Mouse (Mus musculus): ENCODE results near the gene Aqp11.

The Aqp11 gene

GRCm38 (mm10) chr7:97747176-97747707 is 9.2 kb upstream of the Aqp11 start:
- no peak for DNase-seq

- peak; percentile 70 to 88 for DNase-seq
Observed at GRCm38 (mm10) chr7:97745299-97745698, 7.2 kb upstream of the Aqp11 start.

DNA sequence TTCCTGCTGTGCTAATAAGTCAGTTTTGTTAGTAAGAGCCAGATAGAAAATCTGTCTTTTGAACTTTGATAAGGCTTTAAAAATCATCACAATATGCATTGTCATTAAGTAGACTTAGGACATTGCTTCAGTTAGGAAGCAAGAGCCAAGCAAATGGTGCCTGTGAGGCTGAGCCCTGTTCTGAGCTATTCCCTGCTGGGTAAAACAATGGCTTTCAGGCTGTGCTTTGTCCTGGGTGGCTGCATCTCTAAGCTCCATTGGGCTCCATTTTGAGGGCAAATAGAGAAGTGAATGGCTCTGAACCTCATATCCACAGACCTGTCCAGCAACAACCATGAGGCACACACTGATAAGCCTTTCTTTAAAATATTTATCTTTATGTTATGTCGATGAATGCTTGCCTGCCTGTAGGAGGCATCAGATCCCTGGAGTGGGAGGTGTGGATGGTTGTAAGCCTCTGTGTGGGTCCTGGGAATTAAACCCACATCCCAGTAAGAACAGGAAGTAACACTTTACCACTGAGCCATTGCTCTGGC is 3.7 kb upstream of the Aqp11 start:
- DNase-seq, result no peak

DNA sequence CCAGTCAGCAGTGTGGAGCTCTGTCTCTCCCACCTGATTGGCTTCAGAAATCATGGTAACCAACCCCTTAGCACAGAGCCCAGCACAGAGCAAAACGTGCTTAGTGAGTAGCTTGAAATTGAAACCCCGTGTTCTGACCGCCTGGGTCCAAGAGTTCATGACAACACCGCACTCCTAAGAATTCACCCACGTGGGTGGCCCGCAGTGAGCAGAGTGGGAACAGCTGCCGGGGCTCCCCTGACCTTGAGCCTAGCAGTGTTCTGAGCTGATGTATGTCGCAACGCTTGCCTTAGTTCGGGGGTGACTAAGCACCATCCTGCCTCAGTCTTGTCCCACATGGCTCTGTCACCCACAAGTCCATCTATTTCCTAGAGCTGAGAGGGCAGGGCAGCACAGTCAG is 2.9 kb upstream of the Aqp11 start:
- DNase-seq, result peak; percentile 35 to 36

GRCm38 (mm10) chr7:97737256-97737637 is 842 bp downstream of the Aqp11 start:
- DNase-seq, result peak in 1 of 2 experiments; percentile 8

GRCm38 (mm10) chr7:97735886-97736420 is 2.1 kb downstream of the Aqp11 start:
- peak; percentile 54 to 67 for DNase-seq

- DNase-seq, result peak; percentile 48 to 77
Observed at GRCm38 (mm10) chr7:97735021-97735420, 3.1 kb downstream of the Aqp11 start.

- DNase-seq, result no peak
Observed at GRCm38 (mm10) chr7:97733606-97734005, 4.5 kb downstream of the Aqp11 start.

DNA sequence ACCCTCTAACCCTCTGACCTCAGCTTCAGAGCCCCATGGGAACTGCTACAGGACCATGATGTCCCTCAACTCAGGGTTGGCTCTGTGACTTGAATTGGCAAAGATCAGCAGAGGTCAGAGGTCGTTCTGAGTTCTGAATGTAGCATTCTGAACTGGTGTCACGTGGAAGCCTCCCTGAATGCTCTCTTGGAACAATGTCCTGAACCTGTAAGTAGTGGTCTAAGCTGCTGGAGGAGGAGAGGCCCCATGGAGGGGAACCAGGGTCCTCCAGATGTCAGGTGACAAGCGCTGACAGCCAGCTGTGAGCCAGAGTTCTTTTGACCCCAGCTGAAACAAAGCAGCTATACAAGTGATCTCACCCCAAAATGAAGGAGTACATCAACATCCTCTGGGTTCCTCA is 7.7 kb downstream of the Aqp11 start:
- peak; percentile 56 to 62 for DNase-seq

- DNase-seq, result no peak
Observed at GRCm38 (mm10) chr7:97728666-97729614, 9.1 kb downstream of the Aqp11 start.

DNA sequence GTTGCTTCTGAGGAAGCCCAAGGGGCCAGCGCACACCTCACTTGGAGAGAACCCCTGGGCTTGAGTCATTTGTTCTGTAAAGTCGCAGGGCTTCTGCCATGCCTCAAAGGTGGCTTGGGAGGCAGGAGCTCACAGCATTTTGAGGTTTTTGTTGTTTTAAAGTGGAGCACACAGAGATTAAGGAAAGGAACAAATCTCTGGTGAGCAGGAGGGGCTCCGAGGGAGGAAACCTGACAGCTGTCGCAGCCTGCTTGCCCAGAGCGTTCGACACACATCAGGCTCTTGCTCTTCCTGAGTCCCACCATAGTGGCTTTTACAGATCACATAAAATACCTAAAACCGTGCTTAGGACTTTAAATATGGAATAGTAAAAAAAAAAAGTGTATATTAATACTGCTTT is 11.3 kb downstream of the Aqp11 start:
- DNase-seq, result no peak

- no peak for DNase-seq
Observed at GRCm38 (mm10) chr7:97726080-97726479, 12.0 kb downstream of the Aqp11 start.

- no peak for DNase-seq
Observed at GRCm38 (mm10) chr7:97725401-97725800, 12.7 kb downstream of the Aqp11 start.

GRCm38 (mm10) chr7:97723646-97724538 is 14.2 kb downstream of the Aqp11 start:
- DNase-seq, result no peak

DNA sequence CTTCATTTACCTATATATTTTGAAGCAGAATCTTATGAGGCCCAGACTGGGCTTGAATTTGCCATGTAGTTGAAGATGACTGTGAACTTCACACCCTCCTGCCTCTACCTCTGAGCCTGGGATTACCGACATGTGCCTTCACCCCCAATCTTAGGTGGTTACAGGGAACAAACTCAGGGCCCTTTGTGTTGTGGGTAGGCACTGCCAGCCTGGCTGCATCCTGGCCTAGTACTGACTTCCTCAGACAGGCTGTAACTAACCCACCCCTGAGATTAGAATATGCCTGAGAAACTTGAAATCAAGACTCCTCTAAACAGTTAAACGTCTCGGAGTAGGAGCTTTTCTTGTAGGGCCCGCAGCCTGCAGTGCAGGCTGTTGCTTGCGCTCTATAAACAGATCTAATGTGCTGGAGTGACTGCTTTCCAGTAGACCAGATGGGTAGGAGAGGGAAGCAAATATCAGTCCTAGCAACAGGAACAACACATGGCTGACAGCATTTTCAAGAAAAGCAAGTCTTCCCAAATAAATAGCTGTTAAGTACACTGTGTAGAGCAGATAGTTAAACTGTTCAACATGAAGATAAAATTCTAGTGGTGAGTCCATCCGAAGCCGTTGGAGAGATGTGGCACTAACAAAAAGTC is 15.7 kb downstream of the Aqp11 start:
- DNase-seq, result no peak

- DNase-seq, result peak in 1 of 2 experiments; percentile 12
Observed at GRCm38 (mm10) chr7:97720109-97720508, 18.0 kb downstream of the Aqp11 start.

DNA sequence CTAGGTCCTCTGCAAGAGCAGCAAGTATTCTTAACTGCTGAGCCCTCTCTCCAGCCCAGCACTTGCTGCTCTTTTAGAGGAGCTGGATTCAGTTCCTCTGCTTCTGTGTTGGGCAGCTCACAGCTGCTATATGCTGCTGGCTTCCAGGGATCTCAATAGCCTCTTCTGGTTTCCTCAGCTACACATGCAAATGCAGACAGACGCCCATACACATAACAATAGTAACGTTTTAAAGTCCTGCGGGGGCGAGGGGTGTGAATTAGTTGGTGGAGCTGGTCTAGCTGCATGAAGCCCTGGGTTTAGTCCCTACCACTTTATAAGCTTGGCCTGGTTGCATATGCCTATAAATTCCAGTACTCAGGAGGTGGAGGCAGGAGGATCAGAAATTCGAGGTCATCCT is 19.0 kb downstream of the Aqp11 start:
- DNase-seq, result no peak

GRCm38 (mm10) chr7:97717326-97717725 is 20.8 kb downstream of the Aqp11 start:
- DNase-seq, result no peak

GRCm38 (mm10) chr7:97714651-97715050 is 23.4 kb downstream of the Aqp11 start:
- no peak for DNase-seq

DNA sequence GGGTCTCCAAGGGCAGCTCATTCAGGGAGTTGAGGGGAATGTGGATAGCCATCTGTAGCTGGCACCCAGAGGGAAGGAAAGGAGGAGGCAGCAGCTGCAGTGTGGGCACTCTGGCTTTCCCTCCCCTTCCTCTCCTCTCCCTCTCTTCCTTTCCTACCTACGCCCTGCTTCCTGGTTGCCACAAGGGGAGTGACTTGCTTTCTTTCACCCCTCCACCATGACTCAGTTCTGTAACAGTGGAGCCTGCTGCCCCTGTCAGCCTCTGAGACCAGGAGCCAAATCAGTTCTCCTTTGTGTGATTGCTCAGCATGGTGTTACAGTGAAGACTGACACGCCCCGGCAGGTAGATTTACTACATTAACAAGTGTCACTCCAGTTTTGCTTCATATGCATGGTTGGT is 28.9 kb downstream of the Aqp11 start:
- DNase-seq, result no peak

DNA sequence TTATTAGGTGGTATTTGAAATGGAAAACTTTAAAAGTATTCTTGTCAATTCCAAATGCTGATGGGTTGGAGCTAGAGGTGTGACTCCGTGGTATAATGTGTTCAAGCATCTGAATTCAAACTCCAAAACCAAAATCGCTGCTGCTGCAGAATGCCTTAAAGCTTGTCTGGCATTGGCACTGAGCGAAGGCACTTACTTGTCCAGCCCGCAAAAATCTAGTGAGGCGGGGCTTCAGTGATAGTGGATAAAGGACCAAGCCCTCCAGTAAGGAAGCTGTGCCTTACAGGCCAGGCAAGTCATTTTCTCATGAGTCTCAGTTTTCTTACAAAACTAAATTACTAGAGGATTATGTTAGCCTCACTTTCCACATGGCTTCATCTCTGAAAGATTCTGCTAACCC is 30.3 kb downstream of the Aqp11 start:
- no peak for DNase-seq

DNA sequence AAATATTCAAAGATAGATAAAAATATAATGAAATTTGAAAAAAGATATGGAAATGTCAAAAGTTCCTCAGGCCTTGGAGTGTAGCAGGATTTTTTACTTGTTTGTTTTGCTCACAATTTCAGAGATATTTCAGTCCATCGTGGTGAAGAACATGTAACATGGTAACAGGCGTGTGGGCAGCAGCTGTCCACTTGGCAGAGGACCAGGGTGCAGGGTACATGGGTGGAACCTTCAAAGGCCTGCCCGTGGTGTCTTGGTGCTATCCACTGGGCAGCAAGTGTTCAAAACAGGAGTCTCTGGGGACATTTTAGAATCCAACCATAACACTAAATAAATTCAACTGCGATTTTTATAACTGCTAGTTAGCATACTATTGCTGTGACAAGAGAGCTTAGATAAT is 31.0 kb downstream of the Aqp11 start:
- DNase-seq, result peak; percentile 43 to 77

Data from kidney, postnatal 36 days (tissue).